Mouse (Mus musculus) thymus, adult 2 months (tissue): ENCODE measurements around the gene Kcnk6.

ENCODE experiments used
- CTCF ChIP-seq: fragments of 200-500 bp; IDR thresholded peaks from 2 replicates; pipeline ENCODE4 v1.5.1; 2012; ENCODE audit warnings: mild to moderate bottlenecking, control low read depth, low read length, moderate library complexity, borderline replicate concordance; ENCODE audit not compliant: control insufficient read depth, poor library complexity, insufficient read depth; ENCODE audit errors: extremely low read depth
- POLR2A ChIP-seq: fragments of 200-500 bp; IDR thresholded peaks from 2 replicates; pipeline ENCODE4 v1.6.1; 2012; ENCODE audit warnings: mild to moderate bottlenecking, low read length, control low read depth, moderate library complexity; ENCODE audit not compliant: control insufficient read depth, poor library complexity, insufficient read depth; ENCODE audit errors: extremely low read depth

DNA sequence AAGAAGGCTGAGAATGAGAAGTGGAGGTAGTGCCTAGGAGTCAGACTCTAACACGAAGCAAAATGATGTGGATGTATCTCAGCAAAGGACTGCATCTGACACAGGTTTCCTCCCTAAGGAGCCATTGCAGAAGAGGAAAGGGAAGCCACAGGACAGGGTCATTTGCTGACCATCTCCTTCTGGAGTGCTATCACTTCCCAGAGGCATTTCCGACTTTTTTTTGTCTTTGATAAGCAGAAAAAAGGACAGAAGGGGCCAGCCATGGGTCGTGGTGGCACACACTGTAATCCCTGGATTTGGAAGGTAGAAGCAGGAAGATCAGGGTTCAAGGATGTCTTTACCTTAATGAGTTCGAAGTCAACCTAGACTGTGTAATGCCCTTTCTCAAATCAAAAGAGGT is 4.3 kb upstream of the Kcnk6 start:
- TF ChIP-seq POLR2A (no peak), CTCF (no peak)
